Mouse (Mus musculus): ENCODE results near the gene Fbxw19.
"Not testable (repeated sequence)": the region's sequence is repeated elsewhere in the genome, so short reads cannot be mapped to it uniquely, and the experiment has no call there.

DNA sequence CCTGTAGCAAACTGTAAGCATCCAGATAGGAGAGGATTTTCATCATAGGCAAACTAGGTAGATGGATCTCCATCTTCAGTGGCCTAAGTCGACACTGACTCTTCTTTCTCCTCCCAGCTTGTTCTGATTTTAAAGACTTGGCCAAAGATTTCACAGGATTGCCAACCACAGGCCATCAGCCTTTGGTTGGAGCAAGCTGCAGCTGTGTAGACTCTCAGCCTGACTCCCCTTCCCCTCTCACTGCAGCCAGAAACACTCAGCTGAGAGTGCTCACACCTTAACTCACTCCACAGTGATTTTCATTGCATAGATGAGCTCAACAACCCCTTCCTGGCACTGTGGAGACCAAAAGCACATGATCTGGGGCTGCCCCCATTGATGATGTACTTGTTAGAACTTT lies at the start of gene Fbxw19:
- TF ChIP-seq POLR2A, CTCF (IDR thresholded peaks at IDR 0.05; ENCODE audit: insufficient read depth, low read depth, low read length): not testable (repeated sequence)
